Mouse (Mus musculus): ENCODE results near the gene Tspan33. TPM values are rescaled to one million over a fixed set of nuclear protein-coding genes. Genes with fewer than 3 reads are reported as not detected.

Gene Tspan33
- polyA plus RNA-seq (2012; ENCODE audit: insufficient read depth, insufficient read length, missing spikeins) = 0.42 and 0.68 TPM in 2 replicates

GRCm38 (mm10) chr6:29693953-29694352, at the start of gene Tspan33:
TSS of gene Tspan33 (plus strand) at chr6:29694222.
- Histone ChIP-seq H3K4me3 (ENCODE audit: insufficient read depth, low read length) (peak within 1 kb of the TSS; percentile 53), H3K4me1 (ENCODE audit: control insufficient read depth, insufficient read depth, low read length) (peaks cover 14% of the 10 kb centered on the region), H3K27ac (ENCODE audit: insufficient read depth, low read depth, low read length) (no peak within 1 kb of the TSS)
- TF ChIP-seq POLR2A (IDR thresholded peaks at IDR 0.05; ENCODE audit: borderline replicate concordance, low read depth, low read length) (no peak), CTCF (IDR thresholded peaks at IDR 0.05; ENCODE audit: low read depth, low read length) (no peak)

GRCm38 (mm10) chr6:29649494-29650169, 44.4 kb upstream of the Tspan33 start:
- no peak overlapping the region for H3K27ac ChIP-seq (ENCODE audit: insufficient read depth, low read depth, low read length)
- no peak overlapping the region for H3K4me3 ChIP-seq (ENCODE audit: insufficient read depth, low read length)
- peak; percentile 79 for TF ChIP-seq CTCF (IDR thresholded peaks at IDR 0.05; ENCODE audit: low read depth, low read length)
- no peak for TF ChIP-seq POLR2A (IDR thresholded peaks at IDR 0.05; ENCODE audit: borderline replicate concordance, low read depth, low read length)
- no peaks in the 10 kb centered on the region for H3K4me1 ChIP-seq (ENCODE audit: control insufficient read depth, insufficient read depth, low read length)

- H3K4me1 ChIP-seq (ENCODE audit: control insufficient read depth, insufficient read depth, low read length) = no peaks in the 10 kb centered on the region
- TF ChIP-seq CTCF (IDR thresholded peaks at IDR 0.05; ENCODE audit: low read depth, low read length) (no peak), POLR2A (IDR thresholded peaks at IDR 0.05; ENCODE audit: borderline replicate concordance, low read depth, low read length) (no peak)
- H3K27ac ChIP-seq (ENCODE audit: insufficient read depth, low read depth, low read length) = no peak overlapping the region
- no peak overlapping the region for H3K4me3 ChIP-seq (ENCODE audit: insufficient read depth, low read length)
Observed at GRCm38 (mm10) chr6:29650170-29650549, 43.9 kb upstream of the Tspan33 start.

- TF ChIP-seq POLR2A (IDR thresholded peaks at IDR 0.05; ENCODE audit: borderline replicate concordance, low read depth, low read length) = no peak
- no peak for TF ChIP-seq CTCF (IDR thresholded peaks at IDR 0.05; ENCODE audit: low read depth, low read length)
- H3K27ac ChIP-seq (ENCODE audit: insufficient read depth, low read depth, low read length) = no peak overlapping the region
- no peaks in the 10 kb centered on the region for H3K4me1 ChIP-seq (ENCODE audit: control insufficient read depth, insufficient read depth, low read length)
- no peak overlapping the region for H3K4me3 ChIP-seq (ENCODE audit: insufficient read depth, low read length)
Observed at GRCm38 (mm10) chr6:29653271-29653670, 40.8 kb upstream of the Tspan33 start.

GRCm38 (mm10) chr6:29658626-29659475, 35.2 kb upstream of the Tspan33 start:
- Histone ChIP-seq H3K4me3 (ENCODE audit: insufficient read depth, low read length) (no peak overlapping the region), H3K27ac (ENCODE audit: insufficient read depth, low read depth, low read length) (no peak overlapping the region), H3K4me1 (ENCODE audit: control insufficient read depth, insufficient read depth, low read length) (no peaks in the 10 kb centered on the region)
- no peak for TF ChIP-seq CTCF (IDR thresholded peaks at IDR 0.05; ENCODE audit: low read depth, low read length)

- Histone ChIP-seq H3K27ac (ENCODE audit: insufficient read depth, low read depth, low read length) (no peak overlapping the region), H3K4me1 (ENCODE audit: control insufficient read depth, insufficient read depth, low read length) (no peaks in the 10 kb centered on the region)
- TF ChIP-seq CTCF (IDR thresholded peaks at IDR 0.05; ENCODE audit: low read depth, low read length) (no peak), POLR2A (IDR thresholded peaks at IDR 0.05; ENCODE audit: borderline replicate concordance, low read depth, low read length) (no peak)
Observed at GRCm38 (mm10) chr6:29659964-29660363, 34.1 kb upstream of the Tspan33 start.

GRCm38 (mm10) chr6:29660662-29661307, 33.2 kb upstream of the Tspan33 start:
- Histone ChIP-seq H3K27ac (ENCODE audit: insufficient read depth, low read depth, low read length) (no peak overlapping the region), H3K4me1 (ENCODE audit: control insufficient read depth, insufficient read depth, low read length) (no peaks in the 10 kb centered on the region), H3K4me3 (ENCODE audit: insufficient read depth, low read length) (no peak overlapping the region)
- TF ChIP-seq CTCF (IDR thresholded peaks at IDR 0.05; ENCODE audit: low read depth, low read length) (no peak), POLR2A (IDR thresholded peaks at IDR 0.05; ENCODE audit: borderline replicate concordance, low read depth, low read length) (no peak)

More at GRCm38 (mm10) chr6:29659964-29660363, 34.1 kb upstream of the Tspan33 start:
- no peak overlapping the region for H3K4me3 ChIP-seq (ENCODE audit: insufficient read depth, low read length)

- Histone ChIP-seq H3K27ac (ENCODE audit: insufficient read depth, low read depth, low read length) (no peak overlapping the region), H3K4me1 (ENCODE audit: control insufficient read depth, insufficient read depth, low read length) (no peaks in the 10 kb centered on the region), H3K4me3 (ENCODE audit: insufficient read depth, low read length) (no peak overlapping the region)
- TF ChIP-seq CTCF (IDR thresholded peaks at IDR 0.05; ENCODE audit: low read depth, low read length) (no peak), POLR2A (IDR thresholded peaks at IDR 0.05; ENCODE audit: borderline replicate concordance, low read depth, low read length) (no peak)
Observed at GRCm38 (mm10) chr6:29667266-29667665, 26.8 kb upstream of the Tspan33 start.

GRCm38 (mm10) chr6:29671741-29672140, 22.3 kb upstream of the Tspan33 start:
- TF ChIP-seq POLR2A (IDR thresholded peaks at IDR 0.05; ENCODE audit: borderline replicate concordance, low read depth, low read length) (no peak), CTCF (IDR thresholded peaks at IDR 0.05; ENCODE audit: low read depth, low read length) (no peak)
- Histone ChIP-seq H3K4me3 (ENCODE audit: insufficient read depth, low read length) (no peak overlapping the region), H3K27ac (ENCODE audit: insufficient read depth, low read depth, low read length) (no peak overlapping the region), H3K4me1 (ENCODE audit: control insufficient read depth, insufficient read depth, low read length) (no peaks in the 10 kb centered on the region)

Measured in bone marrow macrophage, adult 2 months (primary cell).